Mouse (Mus musculus) inflammation-experienced regulatory T-cells, adult 16 weeks (primary cell): ENCODE data around the gene Rbbp7. TPM values are rescaled to one million over a fixed set of nuclear protein-coding genes. Genes with fewer than 3 reads are reported as not detected.

Experiments
- polyA plus RNA-seq: library from polyadenylated mRNA; unstranded; fragments of 100-300 nt; shearing (Covaris generic); gene quantifications from one replicate; pipeline ENCODE4 v1.2.1, GENCODE M21; 2017

Gene Rbbp7
- polyA plus RNA-seq, result 325 TPM

GRCm38 (mm10) chrX:162760115-162760942 lies at the start of gene Rbbp7:
Gene Rbbp7, plus strand, starts transcription at chrX:162760402.

Other genes with a start within 250 kb of the Rbbp7 start
- not detected for gene Reps2, start 116.8 kb upstream of the Rbbp7 start, polyA plus RNA-seq
- 17.0 TPM for gene Txlng, start 69.1 kb downstream of the Rbbp7 start, polyA plus RNA-seq
- gene Syap1, start 128.0 kb downstream of the Rbbp7 start, polyA plus RNA-seq, result 45.9 TPM
- 303 TPM for gene Ctps2, start 140.8 kb downstream of the Rbbp7 start, polyA plus RNA-seq
- gene S100g, start 204.2 kb downstream of the Rbbp7 start, polyA plus RNA-seq, result 1.3 TPM